ENCODE assay signal across 20 mouse cellular contexts in genomic region chr2:164423464-164423863, GRCm38 (mm10). TPM values are rescaled to one million over a fixed set of nuclear protein-coding genes. Genes with fewer than 3 reads are reported as not detected.
A peak's percentile ranks its signal among the peaks of the same experiment; 100 is the strongest.
DNase-seq lines count a peak whose midpoint lies in the region; ATAC-seq and TF ChIP-seq lines count a peak whose summit lies in the region.
"Had no signal": no experiment of that assay in that cellular context is flagged by ENCODE, and none has a peak within 500 bp of the region (broad histone marks: within the 10 kb centered on the region; RNA-seq: fewer than 3 reads in every experiment).

No protein-coding gene starts in this region.

- peak overlapping the region; percentile 96 for H3K27ac ChIP-seq in thymus, adult 2 months (ENCODE audit: control insufficient read depth, insufficient read depth, low read length)
- no peak overlapping the region for H3K27ac ChIP-seq in heart, adult 2 months
- H3K27ac ChIP-seq: forebrain, embryonic 12.5 days; heart, embryonic 10.5 days; kidney, postnatal 0 days; limb, embryonic 15.5 days; neural tube, embryonic 15.5 days had no signal

- no peak overlapping the region for H3K4me3 ChIP-seq in thymus, adult 2 months (ENCODE audit: control insufficient read depth, insufficient read depth, low read length)
- H3K4me3 ChIP-seq in heart, adult 2 months: no peak overlapping the region
- H3K4me3 ChIP-seq: forebrain, embryonic 12.5 days; heart, embryonic 10.5 days; limb, embryonic 15.5 days; neural tube, embryonic 15.5 days had no signal

- WGBS in thymus, adult 2 months: 93% methylated on average over 11 of the region's 11 CpGs
- WGBS in heart, adult 2 months: 86% methylated on average over 11 of the region's 11 CpGs

- no peak overlapping the region for H3K9ac ChIP-seq in heart, adult 2 months (ENCODE audit: low read depth, low read length)
- H3K9ac ChIP-seq: forebrain, embryonic 12.5 days; limb, embryonic 15.5 days; neural tube, embryonic 15.5 days had no signal

- DNase-seq in cerebellum, adult 9-10 months: peak; percentile 20
- DNase-seq in cerebellum, adult 8-10 months: no peak
- DNase-seq in left cerebral cortex, postnatal 14 days (ENCODE audit: low spot score in 2 of 2): peak; percentile 22 to 28
- no peak for DNase-seq in left cerebral cortex, postnatal 36 days (ENCODE audit: low spot score in 2 of 2)
- DNase-seq in thymus, adult 2 months: no peak
- no peak for DNase-seq in thymus, postnatal 36 days
- DNase-seq in heart, adult 2 months: no peak
- DNase-seq: adrenal gland, adult 2 months; embryo, embryonic 11 days; lung, postnatal 14 days had no signal

- no peak for TF ChIP-seq EP300 in heart, adult 2 months (IDR thresholded peaks at IDR 0.05; ENCODE audit: insufficient read depth, low read depth, low read length)

- TF ChIP-seq CTCF in thymus, adult 2 months (IDR thresholded peaks at IDR 0.05; ENCODE audit: borderline replicate concordance, control insufficient read depth, extremely low read depth, insufficient read depth, low read length, poor library complexity): no peak
- TF ChIP-seq CTCF in heart, adult 2 months (IDR thresholded peaks at IDR 0.05): no peak

- no peak for ATAC-seq in CD4-positive, CD25-positive, alpha-beta regulatory T cell, adult 4 months

- no peak for TF ChIP-seq POLR2A in thymus, adult 2 months (IDR thresholded peaks at IDR 0.05; ENCODE audit: control insufficient read depth, extremely low read depth, insufficient read depth, low read length, poor library complexity)
- TF ChIP-seq POLR2A in heart, adult 2 months (IDR thresholded peaks at IDR 0.05; ENCODE audit: insufficient read depth, low read depth, low read length): no peak

- no peaks in the 10 kb centered on the region for H3K27me3 ChIP-seq in thymus, adult 2 months (ENCODE audit: control insufficient read depth, insufficient read depth, low read length)
- no peaks in the 10 kb centered on the region for H3K27me3 ChIP-seq in heart, adult 2 months (ENCODE audit: control insufficient read depth, insufficient read depth, low read length)
- H3K27me3 ChIP-seq: forebrain, embryonic 12.5 days; limb, embryonic 15.5 days; neural tube, embryonic 15.5 days had no signal

- no peaks in the 10 kb centered on the region for H3K36me3 ChIP-seq in thymus, adult 2 months (ENCODE audit: control insufficient read depth, insufficient read depth, low read length)
- no peaks in the 10 kb centered on the region for H3K36me3 ChIP-seq in heart, adult 2 months (ENCODE audit: control insufficient read depth, insufficient read depth, low read length)
- H3K36me3 ChIP-seq: forebrain, embryonic 12.5 days; G1E; neural tube, embryonic 15.5 days had no signal

- no peaks in the 10 kb centered on the region for H3K79me2 ChIP-seq in heart, adult 2 months (replicated peaks; ENCODE audit: control insufficient read depth, insufficient read depth, low read length)

- intact Hi-C loops in left cerebral cortex, postnatal 14 days (cut with DNase I): no loop called here
- intact Hi-C loops in left cerebral cortex, postnatal 36 days (cut with DNase I): no loop called here
- intact Hi-C loops in heart, adult 2 months (cut with DNase I): no loop called here

- peaks cover 36% of the 10 kb centered on the region for H3K4me1 ChIP-seq in thymus, adult 2 months (replicated peaks; ENCODE audit: control insufficient read depth, insufficient read depth, low read length)
- no peaks in the 10 kb centered on the region for H3K4me1 ChIP-seq in heart, adult 2 months (ENCODE audit: control insufficient read depth, insufficient read depth, low read length)
- H3K4me1 ChIP-seq: forebrain, embryonic 12.5 days; neural tube, embryonic 15.5 days had no signal

RNA-seq across cellular contexts. Expression of gene Matn4, which starts 18.5 kb away (rescaled TPM):
- 10 to 100 TPM; 13.4 to 15.0 TPM for total RNA-seq in left cerebral cortex, postnatal 14 days (2021)
- 10 to 100 TPM; 11.4 to 13.0 TPM for total RNA-seq in left cerebral cortex, postnatal 36 days (2021)
- 0.82 and 0.93 TPM in 2 replicates for polyA plus RNA-seq in thymus, adult 2 months (2012; rRNA removed)
- under 1 TPM; 0.26 to 0.43 TPM for total RNA-seq in heart, adult 2 months (2021)
- 0.70 and 0.82 TPM in 2 replicates for polyA plus RNA-seq in heart, adult 2 months (2012; rRNA removed)
- polyA plus RNA-seq in CD4-positive, CD25-positive, alpha-beta regulatory T cell, adult 4 months (2017; shearing (Covaris generic)): not detected
- total RNA-seq: monocyte, adult 5-6 weeks had no signal
- polyA plus RNA-seq: G1E had no signal

RNA-seq across cellular contexts. Expression of gene Sdc4, which starts 20.2 kb away (rescaled TPM):
- total RNA-seq in left cerebral cortex, postnatal 14 days (2021): 10 to 100 TPM; 60.0 to 79.0 TPM
- 10 to 100 TPM; 98.5 TPM for total RNA-seq in left cerebral cortex, postnatal 36 days (2021)
- 18.6 TPM in 2 replicates for polyA plus RNA-seq in thymus, adult 2 months (2012; rRNA removed)
- 10 to 100 TPM; 20.2 to 26.0 TPM for total RNA-seq in heart, adult 2 months (2021)
- 14.7 and 15.5 TPM in 2 replicates for polyA plus RNA-seq in heart, adult 2 months (2012; rRNA removed)
- polyA plus RNA-seq in CD4-positive, CD25-positive, alpha-beta regulatory T cell, adult 4 months (2017; shearing (Covaris generic)): 10 to 100 TPM; 69.7 to 93.7 TPM
- polyA plus RNA-seq: G1E had no signal

RNA-seq across cellular contexts. Expression of gene Rbpjl, which starts 20.5 kb away (rescaled TPM):
- under 1 TPM; 0.32 to 0.42 TPM for total RNA-seq in left cerebral cortex, postnatal 14 days (2021)
- under 1 TPM; 0.30 to 0.34 TPM for total RNA-seq in left cerebral cortex, postnatal 36 days (2021)
- 0.24 TPM in 1 of 2 replicates, not detected in the other for polyA plus RNA-seq in thymus, adult 2 months (2012; rRNA removed)
- total RNA-seq in heart, adult 2 months (2021): not detected
- polyA plus RNA-seq in heart, adult 2 months (2012; rRNA removed): 0.03 and 0.18 TPM in 2 replicates
- not detected for polyA plus RNA-seq in CD4-positive, CD25-positive, alpha-beta regulatory T cell, adult 4 months (2017; shearing (Covaris generic))
- total RNA-seq: adrenal gland, adult 2 months; heart, postnatal 25 days; megakaryocyte-erythroid progenitor cell, adult 5-6 weeks; monocyte, adult 5-6 weeks had no signal
- polyA plus RNA-seq: adrenal gland, adult 2 months; G1E; kidney, postnatal 0 days had no signal

RNA-seq across cellular contexts. Expression of gene Sys1, which starts 33.3 kb away (rescaled TPM):
- 10 to 100 TPM; 38.0 to 44.4 TPM for total RNA-seq in left cerebral cortex, postnatal 14 days (2021)
- total RNA-seq in left cerebral cortex, postnatal 36 days (2021): 10 to 100 TPM; 34.7 to 40.4 TPM
- polyA plus RNA-seq in thymus, adult 2 months (2012; rRNA removed): 183 and 220 TPM in 2 replicates
- total RNA-seq in heart, adult 2 months (2021): 10 to 100 TPM; 21.1 to 26.4 TPM
- 52.0 and 55.0 TPM in 2 replicates for polyA plus RNA-seq in heart, adult 2 months (2012; rRNA removed)
- 10 to 100 TPM in 1 of 2 experiments, 1 to 10 TPM in 1; 8.8 to 15.1 TPM for polyA plus RNA-seq in CD4-positive, CD25-positive, alpha-beta regulatory T cell, adult 4 months (2017; shearing (Covaris generic))

RNA-seq across cellular contexts. Expression of gene Slpi, which starts 34.6 kb away (rescaled TPM):
- total RNA-seq in left cerebral cortex, postnatal 14 days (2021): not detected
- total RNA-seq in left cerebral cortex, postnatal 36 days (2021): 1 to 10 TPM; 1.0 to 1.5 TPM
- 4.9 and 7.5 TPM in 2 replicates for polyA plus RNA-seq in thymus, adult 2 months (2012; rRNA removed)
- total RNA-seq in heart, adult 2 months (2021): 10 to 100 TPM; 10.9 to 26.4 TPM
- 3.1 and 8.3 TPM in 2 replicates for polyA plus RNA-seq in heart, adult 2 months (2012; rRNA removed)
- 1 to 10 TPM in 1 of 2 experiments, under 1 TPM in 1; 0.75 to 1.1 TPM for polyA plus RNA-seq in CD4-positive, CD25-positive, alpha-beta regulatory T cell, adult 4 months (2017; shearing (Covaris generic))
- total RNA-seq: G1E; megakaryocyte-erythroid progenitor cell, adult 5-6 weeks had no signal
- polyA plus RNA-seq: G1E had no signal

Comparison
In these comparisons a context has a peak if more than half of its experiments do, and no peak if none do; other contexts are left out.
1. DNase-seq: peak in cerebellum, adult 9-10 months (single experiment) and left cerebral cortex, postnatal 14 days (2 of 2); none in cerebellum, adult 8-10 months (single experiment), left cerebral cortex, postnatal 36 days (0 of 2), thymus, adult 2 months (single experiment), thymus, postnatal 36 days (0 of 2) and heart, adult 2 months (0 of 2).
2. RNA of gene Matn4, which starts 18.5 kb away (total RNA-seq): 13.4 to 15.0 TPM in left cerebral cortex, postnatal 14 days and 11.4 to 13.0 TPM in left cerebral cortex, postnatal 36 days; 0.26 to 0.43 TPM in heart, adult 2 months; every median in the first group is over 4 times any median in the second.